In genomic region chr19:33205389-33205788, GRCm38 (mm10) we compare ENCODE assay signal across 25 mouse cellular contexts.
"Had no signal": no experiment of that assay in that cellular context is flagged by ENCODE, and none has a peak within 500 bp of the region (broad histone marks: within the 10 kb centered on the region; RNA-seq: fewer than 3 reads in every experiment).

No protein-coding gene starts in this region.

- H3K36me3 ChIP-seq: heart, embryonic 13.5 days; heart, embryonic 15.5 days; hindbrain, embryonic 13.5 days; hindbrain, embryonic 15.5 days; kidney, embryonic 15.5 days; limb, embryonic 13.5 days; limb, embryonic 15.5 days; liver, embryonic 12.5 days had no signal

- ATAC-seq: hindbrain, postnatal 0 days; intestine, embryonic 16.5 days; liver, embryonic 12.5 days had no signal

- H3K4me1 ChIP-seq: heart, embryonic 13.5 days; heart, embryonic 15.5 days; hindbrain, embryonic 13.5 days; hindbrain, embryonic 15.5 days; limb, embryonic 13.5 days; limb, embryonic 15.5 days; liver, embryonic 12.5 days had no signal

- H3K4me2 ChIP-seq: heart, embryonic 11.5 days; heart, embryonic 13.5 days; heart, embryonic 15.5 days; hindbrain, embryonic 13.5 days; hindbrain, embryonic 15.5 days; kidney, embryonic 15.5 days; limb, embryonic 13.5 days; limb, embryonic 15.5 days; liver, embryonic 12.5 days had no signal

- H3K27ac ChIP-seq: heart, adult 2 months; heart, embryonic 13.5 days; heart, embryonic 15.5 days; hindbrain, embryonic 13.5 days; hindbrain, embryonic 15.5 days; hindbrain, postnatal 0 days; kidney, embryonic 15.5 days; kidney, postnatal 0 days; left cerebral cortex, adult 2 months; limb, embryonic 13.5 days; limb, embryonic 15.5 days; liver, embryonic 12.5 days had no signal

- H3K27me3 ChIP-seq: heart, embryonic 13.5 days; heart, embryonic 15.5 days; hindbrain, embryonic 13.5 days; hindbrain, embryonic 15.5 days; kidney, embryonic 15.5 days; limb, embryonic 13.5 days; limb, embryonic 15.5 days; liver, embryonic 12.5 days had no signal

- H3K9me3 ChIP-seq: heart, embryonic 13.5 days; heart, embryonic 15.5 days; hindbrain, embryonic 13.5 days; hindbrain, embryonic 15.5 days; kidney, embryonic 15.5 days; limb, embryonic 13.5 days; limb, embryonic 15.5 days; liver, embryonic 12.5 days had no signal

- DNase-seq: gastrocnemius, postnatal 10 days; gastrocnemius, postnatal 25 days; heart, adult 2 months; heart, postnatal 14 days; heart, postnatal 36 days; kidney, adult 11 months; kidney, adult 2 months; kidney, adult 9 months; kidney, postnatal 14 days; kidney, postnatal 36 days; layer of hippocampus, adult 9-11 months; layer of hippocampus, postnatal 36 days had no signal

- H3K4me3 ChIP-seq: heart, adult 2 months; heart, embryonic 13.5 days; heart, embryonic 15.5 days; hindbrain, embryonic 13.5 days; hindbrain, embryonic 15.5 days; kidney, embryonic 15.5 days; left cerebral cortex, adult 2 months; limb, embryonic 13.5 days; limb, embryonic 15.5 days; liver, embryonic 12.5 days had no signal

- H3K9ac ChIP-seq: heart, embryonic 13.5 days; heart, embryonic 15.5 days; hindbrain, embryonic 13.5 days; hindbrain, embryonic 15.5 days; kidney, embryonic 15.5 days; limb, embryonic 13.5 days; limb, embryonic 15.5 days; liver, embryonic 12.5 days had no signal
